Mouse (Mus musculus): Measurements from ENCODE around the gene Mrln. TPM values are rescaled to one million over a fixed set of nuclear protein-coding genes. Genes with fewer than 3 reads are reported as not detected.
A peak's percentile ranks its signal among the peaks of the same experiment; 100 is the strongest.

Mrln gene
- polyA plus RNA-seq, 1 experiment from 2014 or later: 2.1 TPM

DNA sequence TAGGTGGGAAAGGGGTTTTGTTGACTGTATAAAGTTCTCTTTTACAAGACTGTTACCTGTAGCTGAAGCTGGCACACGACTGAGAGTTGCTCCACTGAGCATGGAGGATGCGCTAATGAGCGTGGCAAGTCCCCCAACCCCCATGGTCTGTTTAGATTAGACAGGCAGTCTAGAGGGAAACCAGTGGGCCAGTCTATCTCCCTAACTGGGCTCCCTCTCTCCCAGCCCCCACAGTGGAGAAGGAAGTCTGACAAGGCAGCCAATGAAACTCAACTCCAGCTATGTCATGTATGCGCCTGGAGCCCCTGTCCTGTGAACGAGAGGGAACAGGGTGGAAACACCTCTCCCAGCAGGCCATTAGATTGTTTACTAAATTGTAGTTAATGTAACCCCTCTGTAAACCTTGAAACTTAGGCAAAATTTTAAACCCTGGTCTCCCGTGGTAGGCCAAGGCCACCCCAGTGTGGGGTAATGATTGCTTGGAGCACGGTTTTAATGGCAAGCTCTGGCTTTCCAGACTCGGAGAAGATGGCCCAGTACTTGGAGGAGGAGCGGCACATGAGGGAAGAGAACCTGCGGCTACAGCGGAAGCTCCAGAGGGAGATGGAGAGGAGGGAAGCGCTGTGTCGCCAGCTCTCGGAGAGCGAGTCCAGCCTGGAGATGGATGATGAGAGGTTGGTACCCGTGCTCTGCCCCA, 29.8 kb upstream of the Mrln start:
- Histone ChIP-seq H3K36me3 (replicated peaks) (peaks cover 76% of the 10 kb centered on the region), H3K9me3 (no peaks in the 10 kb centered on the region)
- WGBS: 83% methylated on average over 16 of the region's 16 CpGs

DNA sequence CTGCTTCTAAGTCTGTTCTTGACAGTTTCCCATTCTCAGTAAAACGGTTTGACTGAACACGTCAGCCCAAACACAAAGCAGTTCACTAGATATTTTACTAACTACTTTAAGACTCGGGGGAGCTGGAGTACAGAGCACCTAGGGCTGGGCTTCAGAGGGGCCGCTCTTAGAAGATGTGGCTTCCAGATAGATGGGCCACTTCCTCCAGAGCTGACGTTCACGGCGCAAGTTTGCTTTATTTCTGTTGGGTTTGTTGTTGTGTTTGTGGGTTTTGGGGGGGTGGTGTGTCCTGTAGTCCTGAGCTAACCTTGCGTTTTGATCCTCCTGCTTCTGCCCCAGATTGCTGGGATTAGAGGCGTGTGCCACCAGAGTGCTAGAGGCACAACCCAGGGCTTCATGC, 23.7 kb upstream of the Mrln start:
- Histone ChIP-seq H3K36me3 (replicated peaks) (peaks cover 73% of the 10 kb centered on the region), H3K9me3 (no peaks in the 10 kb centered on the region)
- 85% methylated on average over 9 of the region's 9 CpGs for WGBS

More for the DNA sequence above, 29.8 kb upstream of the Mrln start:
- Histone ChIP-seq H3K4me1 (peaks cover 10% of the 10 kb centered on the region), H3K27ac (replicated peaks) (no peak overlapping the region), H3K27me3 (replicated peaks; ENCODE audit: low read depth, poor library complexity, severe bottlenecking) (no peaks in the 10 kb centered on the region), H3K4me3 (no peak overlapping the region)
- no peak for DNase-seq (ENCODE audit: low spot score)

DNA sequence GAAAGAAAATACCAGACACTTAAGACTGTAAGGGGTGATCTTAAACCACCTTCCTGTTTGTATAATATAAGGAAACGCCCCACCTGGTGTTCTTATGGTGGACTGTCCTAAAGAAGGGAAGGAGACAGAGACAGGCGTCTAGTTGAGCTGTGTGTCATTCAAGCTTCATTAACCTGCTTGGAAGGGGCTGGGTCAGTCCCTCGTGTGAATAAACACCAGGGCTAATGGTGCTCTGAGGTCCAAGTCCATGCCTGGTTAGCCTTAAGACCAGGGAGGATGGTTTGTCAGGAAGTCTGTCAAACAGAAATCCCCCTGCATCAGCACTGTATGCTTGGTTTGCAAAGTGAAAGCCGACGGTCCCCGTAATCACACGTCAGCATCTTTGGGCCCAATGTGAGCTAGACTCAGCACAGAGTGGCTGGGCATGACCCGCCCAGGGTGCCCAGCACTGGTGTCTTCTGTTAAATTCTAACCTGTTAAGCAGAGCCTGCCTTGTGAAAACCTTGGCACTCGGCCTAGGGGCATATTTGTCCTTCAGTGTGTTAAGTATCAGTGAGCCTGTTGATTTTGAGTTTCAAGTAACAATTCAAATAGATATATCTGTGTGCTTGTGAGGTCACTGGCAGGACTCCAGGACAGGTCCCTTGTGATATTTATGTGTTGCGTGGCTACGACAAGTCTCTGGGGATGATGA, 23.0 kb upstream of the Mrln start:
- Histone ChIP-seq H3K4me1 (peaks cover 10% of the 10 kb centered on the region), H3K27ac (replicated peaks) (no peak overlapping the region), H3K4me3 (no peak overlapping the region), H3K27me3 (replicated peaks; ENCODE audit: low read depth, poor library complexity, severe bottlenecking) (no peaks in the 10 kb centered on the region), H3K36me3 (replicated peaks) (peaks cover 72% of the 10 kb centered on the region), H3K9me3 (no peaks in the 10 kb centered on the region)
- no peak for DNase-seq (ENCODE audit: low spot score)
- 85% methylated on average over 11 of the region's 11 CpGs for WGBS

More for the DNA sequence above, 23.7 kb upstream of the Mrln start:
- H3K4me3 ChIP-seq: no peak overlapping the region
- H3K27ac ChIP-seq (replicated peaks): no peak overlapping the region
- H3K27me3 ChIP-seq (replicated peaks; ENCODE audit: low read depth, poor library complexity, severe bottlenecking): no peaks in the 10 kb centered on the region
- no peak for DNase-seq (ENCODE audit: low spot score)
- peaks cover 10% of the 10 kb centered on the region for H3K4me1 ChIP-seq

DNA sequence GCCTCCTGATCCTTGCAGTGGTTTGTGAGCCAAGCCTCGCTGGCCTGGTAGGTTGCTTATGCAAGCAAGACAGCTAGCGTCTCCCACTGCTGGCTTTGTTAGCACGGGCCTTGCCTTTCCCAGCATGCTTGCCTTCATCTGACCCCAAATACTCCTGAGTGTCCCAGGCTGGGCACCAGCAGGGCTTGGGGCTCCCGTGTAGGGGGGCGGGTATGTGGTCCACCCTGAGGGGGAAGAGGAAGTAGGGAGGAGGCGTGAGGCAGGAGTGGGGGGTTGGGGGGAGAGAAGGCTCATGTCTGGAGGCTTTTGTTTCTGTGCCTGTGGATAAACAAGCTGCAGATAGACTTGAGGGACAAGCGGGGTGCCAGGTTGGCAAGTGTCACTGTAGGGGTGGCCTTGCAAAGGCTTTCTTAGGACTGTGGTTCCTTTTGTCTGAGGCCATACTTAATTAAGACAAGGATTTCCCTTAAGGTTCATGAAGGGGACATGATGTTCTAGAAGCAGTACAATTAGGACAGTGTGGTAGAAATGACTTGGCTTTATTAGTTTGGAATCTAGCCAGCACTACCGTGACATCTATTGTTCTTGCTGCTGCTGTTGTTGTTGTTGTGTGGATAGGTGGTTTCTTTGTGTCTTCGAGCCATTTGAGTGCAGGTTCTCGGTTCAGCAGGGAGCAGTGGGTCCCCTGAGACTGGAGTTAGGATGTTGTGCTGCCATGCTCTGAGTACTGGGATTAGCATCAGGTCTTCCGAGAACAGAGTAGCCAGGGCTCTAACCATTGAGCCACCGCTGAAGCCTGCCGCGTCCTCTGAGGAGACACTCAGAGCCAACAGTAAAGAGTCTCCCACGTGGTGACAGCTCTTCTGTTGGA, 21.0 kb upstream of the Mrln start:
- H3K4me3 ChIP-seq: no peak overlapping the region
- no peak for DNase-seq (ENCODE audit: low spot score)
- 57% methylated on average over 15 of the region's 15 CpGs for WGBS
- no peaks in the 10 kb centered on the region for H3K9me3 ChIP-seq
- H3K27me3 ChIP-seq (replicated peaks; ENCODE audit: low read depth, poor library complexity, severe bottlenecking): no peaks in the 10 kb centered on the region
- peaks cover 74% of the 10 kb centered on the region for H3K36me3 ChIP-seq (replicated peaks)
- peak overlapping the region; percentile 66 for H3K27ac ChIP-seq (replicated peaks)
- H3K4me1 ChIP-seq: peaks cover 10% of the 10 kb centered on the region

DNA sequence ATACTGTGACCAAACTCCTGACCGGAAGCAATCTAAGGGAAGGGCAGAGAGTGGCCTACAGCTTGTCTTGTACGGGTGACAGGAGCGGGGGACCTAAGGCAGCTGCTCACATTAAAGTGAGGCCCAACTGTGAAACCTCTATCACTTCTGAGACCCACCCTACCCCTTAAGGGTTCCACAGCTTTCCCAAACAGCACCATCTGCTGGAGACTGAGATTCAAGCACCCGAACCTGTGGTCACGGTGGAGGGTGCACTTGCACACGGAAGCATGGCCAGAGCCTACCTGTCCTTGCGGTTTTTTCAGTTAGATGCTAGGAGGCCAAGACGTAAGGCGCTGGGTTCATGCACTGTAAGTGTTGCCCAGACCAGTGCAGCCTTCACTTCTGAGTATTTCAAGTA, 18.3 kb upstream of the Mrln start:
- DNase-seq (ENCODE audit: low spot score): no peak
- Histone ChIP-seq H3K9me3 (0 out of 2 replicates have a peak, but pooled peaks cover 3% of the 10 kb centered on the region), H3K36me3 (replicated peaks) (peaks cover 83% of the 10 kb centered on the region), H3K27me3 (replicated peaks; ENCODE audit: low read depth, poor library complexity, severe bottlenecking) (no peaks in the 10 kb centered on the region), H3K27ac (replicated peaks) (no peak overlapping the region), H3K4me3 (no peak overlapping the region), H3K4me1 (peaks cover 10% of the 10 kb centered on the region)
- WGBS: 83% methylated on average over 9 of the region's 9 CpGs

DNA sequence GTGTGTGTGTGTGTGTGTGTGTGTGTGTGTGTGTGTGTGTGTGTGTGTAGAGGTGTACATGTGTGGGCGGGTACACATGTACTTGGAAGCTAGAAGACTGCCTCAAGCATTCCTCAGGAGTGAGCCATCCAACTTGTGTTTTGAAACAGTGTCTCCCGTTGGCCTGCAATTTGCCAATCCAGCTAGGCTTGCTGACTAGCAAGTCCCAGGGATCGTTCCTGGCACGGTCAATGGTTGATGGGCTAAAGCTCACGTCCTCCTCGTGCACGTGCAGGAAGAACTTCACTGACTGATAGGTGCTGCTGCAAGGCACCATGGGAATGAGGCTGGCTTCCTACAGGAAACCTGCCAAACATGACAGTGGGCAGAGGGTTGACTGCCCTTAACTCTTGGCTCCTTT, 17.9 kb upstream of the Mrln start:
- Histone ChIP-seq H3K9me3 (0 out of 2 replicates have a peak, but pooled peaks cover 3% of the 10 kb centered on the region), H3K4me1 (peaks cover 10% of the 10 kb centered on the region), H3K27me3 (replicated peaks; ENCODE audit: low read depth, poor library complexity, severe bottlenecking) (no peaks in the 10 kb centered on the region), H3K27ac (replicated peaks) (no peak overlapping the region), H3K36me3 (replicated peaks) (peaks cover 83% of the 10 kb centered on the region), H3K4me3 (no peak overlapping the region)
- DNase-seq (ENCODE audit: low spot score): no peak
- 92% methylated on average over 7 of the region's 7 CpGs for WGBS

DNA sequence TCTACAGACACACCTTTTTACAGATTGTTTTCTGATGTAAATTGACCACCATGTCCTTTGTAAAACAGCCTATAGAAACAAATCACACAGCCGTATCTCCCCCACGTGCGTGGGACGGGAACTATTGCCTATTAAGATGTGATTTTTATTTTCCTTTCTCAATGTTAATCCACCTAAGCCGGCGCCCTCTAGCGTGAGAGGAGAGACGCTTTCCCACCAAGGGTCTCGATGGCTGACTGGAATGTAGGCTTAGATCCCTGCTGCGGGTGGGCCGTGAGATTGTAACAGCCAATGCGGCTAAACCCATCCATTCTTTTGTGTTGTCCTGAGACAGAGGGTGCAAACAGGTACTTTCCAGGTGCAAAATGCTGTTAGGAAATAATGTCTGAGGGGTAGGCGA, 14.6 kb upstream of the Mrln start:
- WGBS: 85% methylated on average over 13 of the region's 13 CpGs
- Histone ChIP-seq H3K4me3 (no peak overlapping the region), H3K27ac (replicated peaks) (no peak overlapping the region), H3K4me1 (peaks cover 12% of the 10 kb centered on the region), H3K27me3 (replicated peaks; ENCODE audit: low read depth, poor library complexity, severe bottlenecking) (no peaks in the 10 kb centered on the region), H3K9me3 (0 out of 2 replicates have a peak, but pooled peaks cover 3% of the 10 kb centered on the region), H3K36me3 (replicated peaks) (peaks cover 87% of the 10 kb centered on the region)
- DNase-seq (ENCODE audit: low spot score): no peak

DNA sequence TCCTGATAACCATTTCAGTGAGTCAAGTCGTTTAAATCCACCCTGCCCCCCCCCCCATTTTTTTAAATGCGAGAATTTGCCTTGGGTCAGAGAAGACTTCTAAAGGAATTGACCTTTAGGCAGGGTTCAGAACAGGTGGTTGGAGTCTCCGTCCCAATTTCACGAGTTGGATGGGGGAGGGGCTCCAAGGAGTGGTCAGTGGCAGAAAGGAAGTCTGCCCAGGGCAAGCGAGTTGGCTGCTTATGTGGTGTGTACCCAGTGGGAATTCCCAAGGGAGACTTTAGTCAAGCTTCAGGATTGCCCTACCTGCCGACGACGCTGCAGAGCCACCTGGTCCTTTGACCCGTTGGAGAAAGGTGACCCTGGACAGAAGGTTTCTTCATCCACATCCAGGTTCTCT, 10.2 kb upstream of the Mrln start:
- no peaks in the 10 kb centered on the region for H3K27me3 ChIP-seq (replicated peaks; ENCODE audit: low read depth, poor library complexity, severe bottlenecking)
- no peak for DNase-seq (ENCODE audit: low spot score)
- WGBS: 61% methylated on average over 9 of the region's 9 CpGs
- no peak overlapping the region for H3K27ac ChIP-seq (replicated peaks)
- H3K9me3 ChIP-seq: no peaks in the 10 kb centered on the region
- H3K36me3 ChIP-seq (replicated peaks): peaks cover 48% of the 10 kb centered on the region
- no peak overlapping the region for H3K4me3 ChIP-seq
- peaks cover 28% of the 10 kb centered on the region for H3K4me1 ChIP-seq

DNA sequence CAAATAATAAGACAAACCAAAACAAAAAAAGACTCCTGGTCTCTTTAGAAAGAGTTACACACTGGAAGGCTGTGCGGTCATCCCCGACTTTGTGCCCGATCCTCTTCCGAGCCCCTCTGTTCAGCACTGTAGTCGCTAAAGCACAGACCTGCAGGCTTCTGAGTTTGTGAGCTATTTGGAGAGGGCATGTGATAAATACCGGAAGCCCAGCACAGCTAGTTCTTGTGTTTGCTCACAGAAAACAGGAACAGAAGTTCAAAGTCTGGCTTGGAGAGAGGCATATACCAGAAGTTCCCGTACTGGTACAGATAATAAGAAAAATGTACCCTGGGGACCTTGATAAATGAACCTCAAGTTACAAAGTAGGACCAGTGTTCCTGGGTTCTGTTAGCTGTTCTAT, 9.2 kb upstream of the Mrln start:
- Histone ChIP-seq H3K36me3 (replicated peaks) (peaks cover 38% of the 10 kb centered on the region), H3K4me3 (no peak overlapping the region), H3K4me1 (peaks cover 28% of the 10 kb centered on the region), H3K27me3 (replicated peaks; ENCODE audit: low read depth, poor library complexity, severe bottlenecking) (no peaks in the 10 kb centered on the region), H3K27ac (replicated peaks) (0 out of 2 replicates have a peak overlapping the region, but pooled peaks have one; percentile 40), H3K9me3 (no peaks in the 10 kb centered on the region)
- WGBS: 67% methylated on average over 7 of the region's 7 CpGs
- DNase-seq (ENCODE audit: low spot score): peak; percentile 27

DNA sequence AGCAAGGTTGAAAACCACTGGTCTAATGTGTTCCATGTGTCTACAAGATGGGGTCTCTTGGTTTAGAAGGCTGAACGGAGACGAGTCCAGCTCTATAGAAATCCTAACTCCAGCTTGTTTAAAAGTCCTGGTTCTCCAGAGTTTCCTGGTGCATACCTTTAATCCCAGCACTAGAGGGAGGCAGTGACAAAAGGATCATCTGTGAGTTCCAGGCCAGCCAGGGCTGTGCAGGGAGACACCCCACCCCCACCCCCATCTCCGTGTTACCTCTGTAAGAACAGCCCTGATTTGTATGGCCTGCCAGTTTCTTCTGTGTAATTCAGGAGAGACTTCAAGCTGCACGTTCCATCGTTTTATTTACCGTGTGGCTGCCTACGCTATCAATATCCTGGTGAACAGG, 8.7 kb upstream of the Mrln start:
- peak; percentile 64 for DNase-seq (ENCODE audit: low spot score)
- Histone ChIP-seq H3K4me3 (no peak overlapping the region), H3K27me3 (replicated peaks; ENCODE audit: low read depth, poor library complexity, severe bottlenecking) (no peaks in the 10 kb centered on the region), H3K27ac (replicated peaks) (peak overlapping the region; percentile 40), H3K9me3 (no peaks in the 10 kb centered on the region), H3K36me3 (replicated peaks) (peaks cover 33% of the 10 kb centered on the region), H3K4me1 (peaks cover 28% of the 10 kb centered on the region)
- 54% methylated on average over 7 of the region's 7 CpGs for WGBS

DNA sequence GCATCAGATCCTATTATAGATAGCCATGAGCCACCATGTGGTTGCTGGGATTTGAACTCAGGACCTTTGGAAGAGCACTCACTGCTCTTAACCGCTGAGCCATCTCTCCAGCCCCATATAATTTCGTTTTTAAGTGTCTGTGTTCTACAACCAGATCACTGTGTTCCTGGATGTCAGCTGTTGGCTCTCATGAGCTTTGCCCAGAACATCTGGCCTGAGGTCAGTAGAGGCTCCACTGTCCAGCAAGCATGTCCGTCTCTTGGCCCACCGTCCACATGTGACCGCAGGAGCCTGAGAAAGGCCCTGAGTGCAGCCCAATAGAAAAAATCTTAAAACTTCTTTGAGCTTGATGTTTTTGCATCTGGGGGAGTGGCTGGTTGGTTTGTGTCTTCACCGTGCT, 7.8 kb upstream of the Mrln start:
- 92% methylated on average over 6 of the region's 6 CpGs for WGBS
- no peaks in the 10 kb centered on the region for H3K9me3 ChIP-seq
- H3K36me3 ChIP-seq (replicated peaks): peaks cover 25% of the 10 kb centered on the region
- H3K27me3 ChIP-seq (replicated peaks; ENCODE audit: low read depth, poor library complexity, severe bottlenecking): no peaks in the 10 kb centered on the region
- no peak for DNase-seq (ENCODE audit: low spot score)
- no peak overlapping the region for H3K4me3 ChIP-seq
- no peak overlapping the region for H3K27ac ChIP-seq (replicated peaks)
- H3K4me1 ChIP-seq: peaks cover 34% of the 10 kb centered on the region

DNA sequence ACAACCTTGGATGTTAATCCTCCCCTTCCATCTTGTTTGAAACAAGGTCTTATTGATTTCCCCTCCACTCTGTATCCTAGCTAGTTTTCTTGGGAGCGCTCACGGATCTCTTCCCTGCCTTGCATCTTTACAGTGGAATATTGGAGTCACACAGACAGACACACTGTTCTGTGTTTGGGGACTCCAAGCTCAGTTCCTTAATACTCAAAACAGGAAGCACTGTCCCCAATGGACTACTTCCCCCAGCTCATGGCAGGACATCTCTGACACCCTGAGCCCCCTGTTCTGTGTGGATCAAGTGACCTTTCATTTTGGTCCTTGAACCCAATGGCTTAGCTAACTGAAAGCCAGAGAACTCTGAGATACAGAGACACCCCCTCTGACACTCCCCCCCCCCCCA, 6.9 kb upstream of the Mrln start:
- Histone ChIP-seq H3K36me3 (replicated peaks) (peaks cover 15% of the 10 kb centered on the region), H3K27me3 (replicated peaks; ENCODE audit: low read depth, poor library complexity, severe bottlenecking) (no peaks in the 10 kb centered on the region), H3K4me3 (no peak overlapping the region), H3K9me3 (no peaks in the 10 kb centered on the region), H3K27ac (replicated peaks) (no peak overlapping the region), H3K4me1 (peaks cover 34% of the 10 kb centered on the region)
- 83% methylated on average over 2 of the region's 2 CpGs for WGBS
- DNase-seq (ENCODE audit: low spot score): no peak
